Mouse (Mus musculus) thymus, adult 2 months (tissue): ENCODE results near the gene Cttnbp2.

ENCODE experiments used
- CTCF ChIP-seq: fragments of 200-500 bp; IDR thresholded peaks from 2 replicates; pipeline ENCODE4 v1.5.1; 2012; ENCODE audit warnings: mild to moderate bottlenecking, control low read depth, low read length, moderate library complexity, borderline replicate concordance; ENCODE audit not compliant: control insufficient read depth, poor library complexity, insufficient read depth; ENCODE audit errors: extremely low read depth
- POLR2A ChIP-seq: fragments of 200-500 bp; IDR thresholded peaks from 2 replicates; pipeline ENCODE4 v1.6.1; 2012; ENCODE audit warnings: mild to moderate bottlenecking, low read length, control low read depth, moderate library complexity; ENCODE audit not compliant: control insufficient read depth, poor library complexity, insufficient read depth; ENCODE audit errors: extremely low read depth

GRCm38 (mm10) chr6:18477313-18477930 is 37.2 kb downstream of the Cttnbp2 start:
- TF ChIP-seq POLR2A (no peak), CTCF (no peak)
